Mouse (Mus musculus): Measurements from ENCODE around the gene Cox16. TPM values are rescaled to one million over a fixed set of nuclear protein-coding genes. Genes with fewer than 3 reads are reported as not detected.
"Not testable (repeated sequence)": the region's sequence is repeated elsewhere in the genome, so short reads cannot be mapped to it uniquely, and the experiment has no call there.

Cox16 gene
- 117 and 131 TPM in 2 replicates for polyA plus RNA-seq (2016; fragmentation: Nextera tagmentation; extraction: Ambion mirVana)

DNA sequence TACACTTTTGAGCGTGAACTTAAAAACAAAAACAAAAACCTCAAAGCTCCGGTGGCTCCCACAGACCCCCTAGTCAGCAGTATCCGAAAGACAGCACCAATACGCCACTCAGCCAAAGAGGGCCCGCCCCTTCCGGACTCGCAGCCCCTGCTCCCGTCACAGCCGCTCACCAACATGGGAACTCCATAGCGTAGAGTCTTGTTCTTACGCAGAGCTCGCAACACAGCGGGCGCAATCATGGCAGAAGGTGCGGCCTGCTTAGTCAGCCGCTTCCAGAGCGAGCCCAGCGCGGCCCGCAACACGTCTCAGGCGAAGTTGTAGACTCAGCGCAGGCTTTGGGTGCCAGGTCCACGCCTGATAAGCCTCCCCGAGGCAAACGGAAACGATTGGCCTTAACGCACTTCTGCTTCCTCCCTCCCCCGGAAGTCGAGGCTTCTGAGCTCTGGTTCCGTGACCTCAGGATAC, at the start of gene Cox16:
Gene Cox16, minus strand, starts transcription at position 401 of the 465 bp plus-strand sequence.
- Histone ChIP-seq H3K4me1 (replicated peaks) (peaks cover 3% of the 10 kb centered on the region; the same call in 1 of the 2 replicates), H3K36me3 (peaks cover 2% of the 10 kb centered on the region; the same call in 1 of the 2 replicates), H3K4me3 (peak within 1 kb of the TSS; percentile 78), H3K27me3 (ENCODE audit: insufficient read depth, poor library complexity, severe bottlenecking) (no peaks in the 10 kb centered on the region), H3K27ac (peak within 1 kb of the TSS; percentile 95), H3K9me3 (no peaks in the 10 kb centered on the region)
- WGBS = 0% methylated on average over 31 of the region's 31 CpGs
- peak; percentile 92 for DNase-seq (ENCODE audit: low spot score)

DNA sequence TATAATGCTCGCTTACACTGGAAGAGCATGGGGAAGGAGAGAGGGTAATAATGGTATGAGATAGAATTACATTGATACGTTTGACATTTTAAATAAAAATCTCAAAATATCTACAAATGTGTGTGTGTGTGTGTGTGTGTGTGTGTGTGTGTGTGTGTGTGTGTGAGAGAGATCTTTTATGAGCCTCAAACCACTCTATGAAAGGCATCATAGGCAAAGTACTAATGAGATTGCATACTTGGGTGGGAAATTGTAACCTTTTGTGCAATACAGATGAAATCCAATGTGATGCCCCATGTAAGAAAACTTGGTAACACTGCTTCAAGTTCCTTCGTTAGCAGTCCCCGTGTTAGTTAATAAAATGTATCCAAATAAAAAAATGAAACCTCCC, 48.1 kb upstream of the Cox16 start:
- WGBS = 38% methylated on average over 4 of the region's 4 CpGs
- Histone ChIP-seq H3K4me1 (replicated peaks) (peaks cover 17% of the 10 kb centered on the region), H3K27ac (peak overlapping the region; percentile 86), H3K4me3 (peak overlapping the region; percentile 82), H3K27me3 (ENCODE audit: insufficient read depth, poor library complexity, severe bottlenecking) (no peaks in the 10 kb centered on the region), H3K9me3 (no peaks in the 10 kb centered on the region), H3K36me3 (no peaks in the 10 kb centered on the region)
- DNase-seq (ENCODE audit: low spot score) = no peak

DNA sequence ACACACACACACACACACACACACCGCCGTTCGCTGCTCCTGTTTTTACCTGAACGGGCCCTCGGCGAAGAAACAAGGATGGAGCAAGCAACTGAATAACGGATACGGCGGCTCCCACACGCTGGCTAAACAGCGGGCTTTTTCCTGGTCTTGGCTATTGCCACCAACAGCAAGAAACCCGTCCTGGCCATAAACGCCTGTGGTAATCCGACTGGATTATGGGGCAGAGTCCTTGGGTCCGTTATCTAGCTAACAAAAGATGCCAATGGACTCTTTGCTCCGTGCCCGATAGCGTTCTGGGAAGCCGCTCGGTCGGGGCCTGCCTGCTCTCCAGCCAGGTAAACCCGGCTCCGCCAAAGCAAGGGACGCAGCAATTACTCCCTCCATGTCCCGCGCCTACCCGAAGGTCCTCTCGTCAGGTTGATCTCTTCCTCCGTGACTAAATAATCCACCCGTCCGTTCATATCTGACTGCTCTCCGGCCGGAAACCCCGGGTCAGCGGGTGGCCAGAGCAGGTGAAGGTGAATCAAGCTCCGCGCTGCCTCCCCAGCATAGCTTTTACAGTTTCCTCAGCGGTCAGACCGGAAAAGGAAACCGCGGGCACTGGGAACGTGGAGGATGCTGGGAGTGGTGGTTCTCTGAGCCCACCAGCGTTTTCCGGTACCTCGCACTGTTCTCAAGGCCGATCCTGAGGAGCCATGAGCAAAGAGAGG, 47.5 kb upstream of the Cox16 start, which contains the start of the genes Gm20498 and Synj2bp:
Gene Gm20498, minus strand, starts transcription at position 590 of the 713 bp plus-strand sequence.
Gene Synj2bp, minus strand, starts transcription at position 596 of the 713 bp plus-strand sequence.
- WGBS = under 1% methylated on average over 46 of the region's 46 CpGs
- Histone ChIP-seq H3K27me3 (ENCODE audit: insufficient read depth, poor library complexity, severe bottlenecking) (no peaks in the 10 kb centered on the region), H3K4me3 (peak within 1 kb of the TSS; percentile 82), H3K4me1 (replicated peaks) (peaks cover 17% of the 10 kb centered on the region), H3K9me3 (no peaks in the 10 kb centered on the region), H3K27ac (peak within 1 kb of the TSS; percentile 86), H3K36me3 (no peaks in the 10 kb centered on the region)
- DNase-seq (ENCODE audit: low spot score) = peak; percentile 85

- H3K27ac ChIP-seq; H3K9me3 ChIP-seq; H3K27me3 ChIP-seq (ENCODE audit: insufficient read depth, poor library complexity, severe bottlenecking); DNase-seq (ENCODE audit: low spot score); H3K4me3 ChIP-seq; H3K36me3 ChIP-seq: not testable (repeated sequence)
- peaks cover 17% of the 10 kb centered on the region for H3K4me1 ChIP-seq (replicated peaks)
- WGBS = 76% methylated on average over 8 of the region's 8 CpGs
Measured at GRCm38 (mm10) chr12:81530587-81530986, 45.7 kb upstream of the Cox16 start.

- H3K9me3 ChIP-seq; H3K27me3 ChIP-seq (ENCODE audit: insufficient read depth, poor library complexity, severe bottlenecking); H3K4me1 ChIP-seq (replicated peaks); H3K4me3 ChIP-seq; DNase-seq (ENCODE audit: low spot score); H3K27ac ChIP-seq: not testable (repeated sequence)
- peaks cover 35% of the 10 kb centered on the region for H3K36me3 ChIP-seq
- 95% methylated on average over 9 of the region's 9 CpGs for WGBS
Measured at GRCm38 (mm10) chr12:81496906-81497305, 12.0 kb upstream of the Cox16 start.

GRCm38 (mm10) chr12:81490491-81490890, 5.6 kb upstream of the Cox16 start:
- no peak overlapping the region for H3K4me3 ChIP-seq
- H3K36me3 ChIP-seq = peaks cover 16% of the 10 kb centered on the region
- DNase-seq (ENCODE audit: low spot score) = no peak
- 95% methylated on average over 5 of the region's 5 CpGs for WGBS
- no peaks in the 10 kb centered on the region for H3K4me1 ChIP-seq (replicated peaks)
- H3K9me3 ChIP-seq = no peaks in the 10 kb centered on the region
- no peaks in the 10 kb centered on the region for H3K27me3 ChIP-seq (ENCODE audit: insufficient read depth, poor library complexity, severe bottlenecking)
- no peak overlapping the region for H3K27ac ChIP-seq

GRCm38 (mm10) chr12:81485311-81485710, 384 bp upstream of the Cox16 start:
- no peak for DNase-seq (ENCODE audit: low spot score)

DNA sequence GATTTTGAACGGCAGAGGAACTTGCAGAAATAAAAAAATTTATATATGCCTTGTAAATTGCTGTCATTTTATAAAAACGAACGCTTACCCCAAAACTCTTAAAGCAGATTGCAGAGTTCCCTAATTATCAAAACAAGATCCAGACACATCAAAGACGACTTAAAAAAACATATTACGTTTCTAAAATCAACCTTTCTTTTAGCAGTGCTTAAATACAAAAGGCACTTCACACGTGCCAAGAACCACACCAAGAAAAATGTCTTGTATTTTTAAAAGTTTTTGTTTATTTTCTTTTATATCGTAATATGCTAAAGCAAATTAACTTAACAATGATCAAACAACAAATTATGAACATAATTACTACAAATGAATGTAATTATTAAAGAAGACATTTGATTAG, 715 bp downstream of the Cox16 start:
- Histone ChIP-seq H3K9me3 (no peaks in the 10 kb centered on the region), H3K36me3 (peaks cover 8% of the 10 kb centered on the region; the same call in 1 of the 2 replicates), H3K27me3 (ENCODE audit: insufficient read depth, poor library complexity, severe bottlenecking) (no peaks in the 10 kb centered on the region), H3K4me3 (peak overlapping the region; percentile 78), H3K4me1 (replicated peaks) (peaks cover 3% of the 10 kb centered on the region; the same call in 1 of the 2 replicates), H3K27ac (peak overlapping the region; percentile 95)
- 5% methylated on average over 7 of the region's 7 CpGs for WGBS
- no peak for DNase-seq (ENCODE audit: low spot score)

More at GRCm38 (mm10) chr12:81485311-81485710, 384 bp upstream of the Cox16 start:
- Histone ChIP-seq H3K4me1 (replicated peaks) (peaks cover 3% of the 10 kb centered on the region; the same call in 1 of the 2 replicates), H3K4me3 (peak overlapping the region; percentile 78), H3K36me3 (no peaks in the 10 kb centered on the region), H3K9me3 (no peaks in the 10 kb centered on the region), H3K27ac (peak overlapping the region; percentile 95), H3K27me3 (ENCODE audit: insufficient read depth, poor library complexity, severe bottlenecking) (no peaks in the 10 kb centered on the region)
- 43% methylated on average over 6 of the region's 6 CpGs for WGBS

DNA sequence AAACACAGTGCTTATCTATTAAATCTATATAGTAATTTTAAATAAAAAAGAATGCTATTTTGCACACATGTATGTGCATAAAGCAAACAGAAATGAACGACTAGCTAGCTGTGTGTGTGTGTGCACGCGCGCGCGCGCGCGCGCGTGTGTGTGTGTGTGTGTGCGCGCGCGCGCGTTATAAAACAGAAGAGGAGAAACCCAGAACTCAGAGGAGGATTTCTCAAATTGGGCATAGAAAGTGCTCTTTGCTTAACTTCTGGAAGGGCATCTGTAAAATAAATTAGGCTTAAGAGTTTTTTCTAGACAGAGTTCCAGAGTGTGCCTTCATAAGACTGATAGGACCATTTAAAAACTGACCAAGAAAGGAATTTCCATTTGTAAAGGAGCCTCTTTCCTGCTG, 1.3 kb downstream of the Cox16 start:
- 50% methylated on average over 17 of the region's 17 CpGs for WGBS

GRCm38 (mm10) chr12:81459051-81459450, 25.9 kb downstream of the Cox16 start:
- H3K4me1 ChIP-seq (replicated peaks); H3K27ac ChIP-seq; DNase-seq (ENCODE audit: low spot score); H3K4me3 ChIP-seq; H3K27me3 ChIP-seq (ENCODE audit: insufficient read depth, poor library complexity, severe bottlenecking): not testable (repeated sequence)
- peaks cover 28% of the 10 kb centered on the region for H3K36me3 ChIP-seq
- WGBS = 95% methylated on average over 7 of the region's 7 CpGs
- H3K9me3 ChIP-seq = peaks cover 22% of the 10 kb centered on the region

More for the DNA sequence above, 1.3 kb downstream of the Cox16 start:
- Histone ChIP-seq H3K9me3 (no peaks in the 10 kb centered on the region), H3K36me3 (peaks cover 9% of the 10 kb centered on the region; the same call in 1 of the 2 replicates), H3K4me3 (peak overlapping the region; percentile 78), H3K4me1 (replicated peaks) (peaks cover 3% of the 10 kb centered on the region; the same call in 1 of the 2 replicates), H3K27me3 (ENCODE audit: insufficient read depth, poor library complexity, severe bottlenecking) (no peaks in the 10 kb centered on the region), H3K27ac (peak overlapping the region; percentile 95; the same call in 1 of the 2 replicates)
- peak; percentile 34 for DNase-seq (ENCODE audit: low spot score)

- not testable (repeated sequence) for H3K4me3 ChIP-seq; H3K9me3 ChIP-seq; H3K27ac ChIP-seq; H3K27me3 ChIP-seq (ENCODE audit: insufficient read depth, poor library complexity, severe bottlenecking); H3K36me3 ChIP-seq; DNase-seq (ENCODE audit: low spot score); H3K4me1 ChIP-seq (replicated peaks)
- 96% methylated on average over 9 of the region's 9 CpGs for WGBS
Measured at GRCm38 (mm10) chr12:81438985-81439384, 45.9 kb downstream of the Cox16 start.

GRCm38 (mm10) chr12:81434778-81435177, 50.1 kb downstream of the Cox16 start:
- peaks cover 18% of the 10 kb centered on the region for H3K36me3 ChIP-seq
- H3K27me3 ChIP-seq (ENCODE audit: insufficient read depth, poor library complexity, severe bottlenecking); H3K27ac ChIP-seq; H3K4me1 ChIP-seq (replicated peaks); H3K4me3 ChIP-seq; DNase-seq (ENCODE audit: low spot score); H3K9me3 ChIP-seq: not testable (repeated sequence)
- 97% methylated on average over 2 of the region's 2 CpGs for WGBS

DNA sequence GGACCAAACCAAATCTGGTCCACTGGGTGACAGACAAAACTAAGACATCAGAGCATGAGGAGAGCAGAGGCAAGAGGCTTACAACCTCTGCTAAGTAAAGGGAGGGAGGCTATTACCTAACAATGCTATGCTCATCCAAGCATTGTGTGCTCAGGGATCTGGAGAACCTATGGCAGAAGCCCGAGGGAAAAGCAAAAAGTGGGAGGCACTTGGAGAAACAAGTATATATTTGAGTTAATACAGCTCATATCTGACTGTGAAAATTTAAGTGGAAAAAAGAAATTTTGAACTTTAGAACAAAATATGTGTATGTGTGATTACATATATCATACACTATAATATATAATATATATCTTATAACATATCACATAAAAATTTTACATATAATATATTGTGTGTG, 63.1 kb downstream of the Cox16 start, which contains the start of gene Adam4:
Gene Adam4, minus strand, starts transcription at position 101 of the 400 bp plus-strand sequence.
- Histone ChIP-seq H3K9me3 (peaks cover 26% of the 10 kb centered on the region), H3K36me3 (peaks cover 20% of the 10 kb centered on the region), H3K4me3 (no peak within 1 kb of the TSS), H3K27me3 (ENCODE audit: insufficient read depth, poor library complexity, severe bottlenecking) (no peaks in the 10 kb centered on the region), H3K27ac (no peak within 1 kb of the TSS), H3K4me1 (replicated peaks) (no peaks in the 10 kb centered on the region)
- no peak for DNase-seq (ENCODE audit: low spot score)
- WGBS = 88% methylated on average over 1 of the region's 1 CpGs

All from hindbrain, embryonic 10.5 days (tissue).